13 mouse cellular contexts compared by ENCODE assay signal in the genomic region with DNA sequence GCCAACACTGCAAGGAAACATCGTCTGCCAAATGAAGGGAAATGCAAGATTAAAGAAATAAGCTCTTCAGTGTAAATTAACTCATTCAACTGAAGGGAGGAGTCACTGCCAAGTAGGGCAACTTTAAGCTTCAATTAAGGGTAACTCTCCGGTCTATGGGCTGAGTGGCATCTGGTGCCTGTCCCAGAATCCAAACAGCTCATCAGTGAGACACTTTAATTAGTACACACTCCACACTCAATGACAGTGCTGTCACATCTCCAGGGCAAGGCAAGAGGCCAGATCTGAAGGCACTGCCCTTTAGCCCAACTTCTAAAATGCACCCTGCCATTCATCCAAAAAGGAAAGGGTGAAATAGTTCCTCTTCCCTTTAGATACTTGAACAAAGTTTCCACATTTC.
DNase-seq lines count a peak whose midpoint lies in the region; ATAC-seq lines count a peak whose summit lies in the region.
"Had no signal": no experiment of that assay in that cellular context is flagged by ENCODE, and none has a peak within 500 bp of the region (broad histone marks: within the 10 kb centered on the region; RNA-seq: fewer than 3 reads in every experiment).

No protein-coding gene starts in this region.

- DNase-seq in frontal cortex, postnatal 10 days (ENCODE audit: low spot score in 2 of 2) = peak; percentile 8 to 9
- DNase-seq in frontal cortex, postnatal 36 days (ENCODE audit: low spot score in 2 of 2) = no peak
- peak; percentile 87 for DNase-seq in Muller cell, postnatal 12 days (ENCODE audit: inconsistent ontology term)
- DNase-seq in cerebellum, adult 11-12 months = peak; percentile 11
- peak; percentile 34 for DNase-seq in cerebellum, postnatal 36 days
- DNase-seq in lung, postnatal 14 days = no peak
- DNase-seq in adrenal gland, adult 18-20 months (ENCODE audit: low spot score in 2 of 2) = no peak
- DNase-seq: embryo, embryonic 11 days; kidney, adult 18-20 months; kidney, postnatal 36 days; spleen, adult 18-20 months; thymus, postnatal 4 days had no signal

- no peak for ATAC-seq in monocyte, adult 5-6 weeks (replicated peaks; ENCODE audit: insufficient number of reproducible peaks, low FRiP score, low TSS enrichment, poor library complexity, severe bottlenecking)

Comparison
In these comparisons a context has a peak if more than half of its experiments do, and no peak if none do; other contexts are left out.
1. DNase-seq: peak in frontal cortex, postnatal 10 days (2 of 2), Muller cell, postnatal 12 days (single experiment), cerebellum, adult 11-12 months (single experiment) and cerebellum, postnatal 36 days (2 of 2); none in frontal cortex, postnatal 36 days (0 of 2), lung, postnatal 14 days (single experiment) and adrenal gland, adult 18-20 months (0 of 2).